Mouse (Mus musculus) heart, embryonic 14.5 days (tissue): ENCODE data around the gene Pfn3. TPM values are rescaled to one million over a fixed set of nuclear protein-coding genes. Genes with fewer than 3 reads are reported as not detected.

Experiments
- ATAC-seq: fragments of 200-750 bp; cut with Nextera tagmentation; 2 replicates; pipeline ENCODE4 v1.8.0; 2017; ENCODE audit warnings: low read depth, moderate TSS enrichment; ENCODE audit not compliant: insufficient number of reproducible peaks, insufficient read depth, low FRiP score
- H3K27ac ChIP-seq, 2 experiments: fragments of 200-500 bp in 1 of 2; fragments of 300-500 bp in 1 of 2; sonication (generic) in 1 of 2; replicated peaks in 1 of 2; 2 replicates each; pipeline ENCODE4 v1.5.1; 2012 to 2014; ENCODE audit warnings: low read depth in 2 of 2, low read length in 2 of 2, control low read depth in 1 of 2, mild to moderate bottlenecking in 1 of 2, mixed read lengths in 1 of 2; ENCODE audit not compliant: control insufficient read depth in 1 of 2, insufficient read depth in 1 of 2
- H3K27me3 ChIP-seq: fragments of 300-500 bp; sonication (generic); 2 replicates; pipeline ENCODE4 v1.6.1; 2014; ENCODE audit warnings: mild to moderate bottlenecking, low read length, control low read depth; ENCODE audit not compliant: control insufficient read depth, insufficient read depth
- H3K36me3 ChIP-seq: fragments of 300-500 bp; sonication (generic); 2 replicates; pipeline ENCODE4 v1.6.1; 2014; ENCODE audit warnings: mild to moderate bottlenecking, control low read depth, low read length, mixed read lengths; ENCODE audit not compliant: control insufficient read depth, insufficient read depth
- H3K4me1 ChIP-seq, 2 experiments: fragments of 200-500 bp in 1 of 2; fragments of 300-500 bp in 1 of 2; sonication (generic) in 1 of 2; 2 replicates each; pipeline ENCODE4 v1.6.1; 2012 to 2014; ENCODE audit warnings: low read length in 2 of 2, control low read depth in 1 of 2, mixed read lengths in 1 of 2; ENCODE audit not compliant: control insufficient read depth in 2 of 2, insufficient read depth in 2 of 2
- H3K4me2 ChIP-seq: fragments of 300-500 bp; sonication (generic); 2 replicates; pipeline ENCODE4 v1.6.1; 2014; ENCODE audit warnings: mild to moderate bottlenecking, low read length
- H3K4me3 ChIP-seq, 2 experiments: fragments of 200-500 bp in 1 of 2; fragments of 300-500 bp in 1 of 2; sonication (generic) in 1 of 2; 2 replicates each; pipeline ENCODE4 v1.5.1; 2012 to 2014; ENCODE audit warnings: low read length in 2 of 2, mild to moderate bottlenecking in 2 of 2, control low read depth in 1 of 2, low read depth in 1 of 2, moderate library complexity in 1 of 2; ENCODE audit not compliant: control insufficient read depth in 1 of 2, insufficient read depth in 1 of 2
- H3K9ac ChIP-seq: fragments of 300-500 bp; sonication (generic); 2 replicates; pipeline ENCODE4 v1.6.1; 2014; ENCODE audit warnings: mild to moderate bottlenecking, low read length
- H3K9me3 ChIP-seq: fragments of 300-500 bp; sonication (generic); 2 replicates; pipeline ENCODE4 v1.6.1; 2016; ENCODE audit warnings: low read length, control low read depth; ENCODE audit not compliant: control insufficient read depth
- WGBS: fragments of 180-500 bp; shearing (Covaris S2); extraction: QIAGEN DNeasy Blood & Tissue Kit; methylation state at CpG from one replicate; pipeline ENCODE4 v1.1.7; 2014; 5-methylcytosine and 5-hydroxymethylcytosine counted together
- polyA plus RNA-seq: library from polyadenylated mRNA; unstranded; fragments of >200 nt; fragmentation: Nextera tagmentation; extraction: Ambion mirVana; gene quantifications from 2 replicates; pipeline ENCODE4 v1.2.1, GENCODE M21; 2014

The Pfn3 gene
- polyA plus RNA-seq, 1 experiment from 2014 or later: not detected

DNA sequence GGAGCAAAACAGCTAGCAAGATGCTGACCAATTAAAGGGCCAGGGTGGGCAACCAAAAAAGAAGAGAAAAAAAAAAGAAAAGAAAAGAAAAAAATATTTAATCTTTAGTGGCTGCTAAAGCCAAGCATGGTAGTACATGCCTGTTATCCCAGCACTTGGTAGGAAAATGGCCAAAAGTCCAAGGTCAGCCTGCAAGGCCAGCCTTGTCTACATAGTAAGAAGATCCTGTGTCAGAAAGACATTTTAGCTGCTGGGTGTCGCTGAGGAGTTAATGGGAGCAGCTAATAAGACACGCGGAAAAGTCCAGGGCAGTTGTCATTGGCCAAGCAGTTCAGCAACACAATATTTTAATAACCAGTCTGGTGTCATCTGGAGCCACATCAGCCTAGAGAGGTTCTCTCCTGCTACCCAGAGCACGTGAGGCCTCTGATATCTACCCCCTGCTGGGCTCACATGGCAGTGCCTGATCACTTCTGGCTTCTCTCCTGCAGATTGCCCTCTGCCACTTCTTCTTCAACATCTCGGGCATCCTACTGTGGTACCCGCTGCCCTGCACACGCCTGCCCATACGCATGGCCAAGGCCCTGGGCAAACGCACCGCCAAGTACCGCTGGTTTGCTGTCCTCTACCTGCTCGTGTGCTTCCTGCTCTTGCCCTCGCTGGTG lies 2.3 kb downstream of the Pfn3 start:
- H3K36me3 ChIP-seq: no peaks in the 10 kb centered on the region
- H3K4me3 ChIP-seq: no peak overlapping the region
- peaks cover 67% of the 10 kb centered on the region for H3K27me3 ChIP-seq
- H3K4me1 ChIP-seq: peaks cover 0 to 5% of the 10 kb centered on the region in 2 experiments; a peak in 1 of 4 replicates
- no peak overlapping the region for H3K4me2 ChIP-seq
- WGBS: 78% methylated on average over 13 of the region's 13 CpGs
- ATAC-seq: no peak
- no peaks in the 10 kb centered on the region for H3K9me3 ChIP-seq
- no peak overlapping the region for H3K27ac ChIP-seq
- no peak overlapping the region for H3K9ac ChIP-seq

DNA sequence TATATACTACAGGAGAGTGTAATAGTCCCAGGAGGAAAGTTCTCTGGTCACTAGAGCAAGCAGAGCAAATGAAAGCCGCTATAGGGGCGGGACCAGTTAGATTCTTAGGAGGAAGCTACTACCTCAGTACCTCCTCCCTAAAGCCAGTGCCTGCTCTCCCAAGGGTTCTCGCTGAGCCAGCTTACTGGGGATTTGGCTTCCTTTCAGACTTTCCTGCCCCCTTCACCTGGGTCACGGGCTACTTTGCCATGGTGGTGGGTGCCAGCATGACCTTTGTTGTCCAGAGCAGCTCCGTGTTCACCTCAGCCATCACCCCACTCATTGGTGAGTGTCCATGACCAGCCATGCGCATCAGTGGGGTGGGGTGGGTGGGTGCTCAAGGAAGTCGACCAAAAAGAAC lies 3.2 kb downstream of the Pfn3 start:
- WGBS: 62% methylated on average over 7 of the region's 7 CpGs
- Histone ChIP-seq H3K4me2 (no peak overlapping the region), H3K36me3 (no peaks in the 10 kb centered on the region), H3K4me1 (peaks cover 0 to 5% of the 10 kb centered on the region in 2 experiments; a peak in 1 of 4 replicates), H3K27me3 (peaks cover 61% of the 10 kb centered on the region), H3K9me3 (no peaks in the 10 kb centered on the region), H3K4me3 (no peak overlapping the region), H3K9ac (no peak overlapping the region), H3K27ac (no peak overlapping the region)
- ATAC-seq: no peak

DNA sequence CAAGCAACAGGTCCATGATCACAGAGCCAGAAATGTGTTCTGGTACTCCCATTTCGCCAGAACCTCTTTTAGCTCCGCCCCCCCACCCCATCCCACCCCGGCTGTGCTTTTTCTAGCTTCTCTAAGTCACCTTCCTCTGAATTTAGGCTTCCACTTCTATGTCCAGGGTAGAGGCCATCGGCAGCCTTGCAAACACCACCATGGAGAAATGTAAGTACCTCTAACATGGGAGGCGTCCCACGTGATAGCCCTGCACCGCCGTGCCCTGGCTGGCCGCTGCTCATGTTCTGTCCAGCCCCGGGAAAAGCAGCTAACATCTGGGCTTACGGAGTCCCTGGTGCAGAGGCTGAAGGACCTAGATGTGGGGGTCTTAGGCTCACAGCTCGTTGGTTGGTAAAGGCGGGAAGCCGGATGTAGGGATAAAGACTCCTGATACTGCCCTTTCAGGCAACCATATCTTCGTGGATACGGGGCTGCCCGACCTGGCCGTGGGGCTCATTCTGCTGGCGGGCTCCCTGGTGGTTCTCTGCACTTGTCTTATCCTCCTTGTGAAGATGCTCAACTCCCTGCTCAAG lies 6.4 kb downstream of the Pfn3 start:
- no peaks in the 10 kb centered on the region for H3K4me1 ChIP-seq
- H3K4me2 ChIP-seq: no peak overlapping the region
- no peaks in the 10 kb centered on the region for H3K9me3 ChIP-seq
- 75% methylated on average over 19 of the region's 19 CpGs for WGBS
- H3K27ac ChIP-seq: no peak overlapping the region
- no peaks in the 10 kb centered on the region for H3K36me3 ChIP-seq
- no peak for ATAC-seq
- H3K4me3 ChIP-seq: no peak overlapping the region
- H3K27me3 ChIP-seq: peaks cover 53% of the 10 kb centered on the region
- no peak overlapping the region for H3K9ac ChIP-seq

DNA sequence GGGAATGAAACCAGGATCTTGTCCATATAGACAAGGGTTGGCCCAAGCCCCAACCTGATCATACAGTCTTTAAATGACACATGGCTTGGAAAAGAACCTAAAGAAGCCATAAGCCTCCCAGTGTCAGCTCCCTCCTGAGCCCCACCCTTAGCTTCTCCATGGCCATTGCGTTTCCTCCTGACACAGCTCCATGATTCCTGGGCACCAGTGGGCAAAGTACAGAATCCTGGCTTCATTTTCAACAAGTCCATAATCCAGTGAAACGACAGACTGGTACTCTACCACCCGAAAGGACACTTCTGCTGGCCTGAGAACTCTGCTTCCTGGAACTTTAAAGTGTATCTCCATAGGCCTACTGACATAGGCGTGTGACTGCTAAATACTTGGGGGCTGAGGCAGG lies 7.7 kb downstream of the Pfn3 start:
- Histone ChIP-seq H3K36me3 (no peaks in the 10 kb centered on the region), H3K27me3 (peaks cover 46% of the 10 kb centered on the region), H3K4me2 (no peak overlapping the region), H3K4me1 (no peaks in the 10 kb centered on the region), H3K9ac (no peak overlapping the region), H3K9me3 (no peaks in the 10 kb centered on the region), H3K27ac (no peak overlapping the region), H3K4me3 (no peak overlapping the region)
- no peak for ATAC-seq
- 76% methylated on average over 4 of the region's 4 CpGs for WGBS

DNA sequence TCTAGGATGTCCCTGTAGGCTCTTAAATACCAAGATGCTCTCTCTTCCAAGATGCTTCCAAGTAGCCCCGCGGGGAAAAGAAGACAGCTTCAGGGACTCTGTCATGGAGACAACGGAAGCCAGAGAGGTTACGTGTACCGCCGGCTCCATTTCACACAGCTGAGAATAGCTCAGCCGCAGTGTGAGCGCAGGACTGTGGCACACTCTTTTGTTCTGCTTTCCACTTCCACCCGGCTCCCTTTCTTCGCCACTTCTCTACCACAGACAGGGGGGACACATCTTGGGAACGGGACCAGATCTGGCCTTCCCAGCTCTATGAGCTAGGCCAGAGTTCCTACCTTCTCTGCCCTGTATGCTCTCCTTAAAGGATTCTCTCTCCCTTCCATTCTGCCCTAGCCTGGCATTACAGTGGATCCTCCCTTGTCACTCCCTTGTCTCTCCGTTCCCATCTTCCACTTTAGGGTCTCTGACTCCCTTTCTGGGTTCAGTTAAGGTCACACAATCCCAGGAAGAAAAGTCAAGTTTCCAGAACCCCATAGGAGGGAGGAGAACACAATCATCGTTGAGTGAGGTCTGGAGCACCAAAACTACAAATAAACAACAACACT lies 9.1 kb downstream of the Pfn3 start:
- no peak overlapping the region for H3K27ac ChIP-seq
- H3K4me2 ChIP-seq: no peak overlapping the region
- no peaks in the 10 kb centered on the region for H3K4me1 ChIP-seq
- WGBS: 59% methylated on average over 13 of the region's 13 CpGs
- no peak overlapping the region for H3K9ac ChIP-seq
- H3K4me3 ChIP-seq: no peak overlapping the region
- H3K9me3 ChIP-seq: no peaks in the 10 kb centered on the region
- peaks cover 43% of the 10 kb centered on the region for H3K27me3 ChIP-seq
- H3K36me3 ChIP-seq: no peaks in the 10 kb centered on the region
- no peak for ATAC-seq

DNA sequence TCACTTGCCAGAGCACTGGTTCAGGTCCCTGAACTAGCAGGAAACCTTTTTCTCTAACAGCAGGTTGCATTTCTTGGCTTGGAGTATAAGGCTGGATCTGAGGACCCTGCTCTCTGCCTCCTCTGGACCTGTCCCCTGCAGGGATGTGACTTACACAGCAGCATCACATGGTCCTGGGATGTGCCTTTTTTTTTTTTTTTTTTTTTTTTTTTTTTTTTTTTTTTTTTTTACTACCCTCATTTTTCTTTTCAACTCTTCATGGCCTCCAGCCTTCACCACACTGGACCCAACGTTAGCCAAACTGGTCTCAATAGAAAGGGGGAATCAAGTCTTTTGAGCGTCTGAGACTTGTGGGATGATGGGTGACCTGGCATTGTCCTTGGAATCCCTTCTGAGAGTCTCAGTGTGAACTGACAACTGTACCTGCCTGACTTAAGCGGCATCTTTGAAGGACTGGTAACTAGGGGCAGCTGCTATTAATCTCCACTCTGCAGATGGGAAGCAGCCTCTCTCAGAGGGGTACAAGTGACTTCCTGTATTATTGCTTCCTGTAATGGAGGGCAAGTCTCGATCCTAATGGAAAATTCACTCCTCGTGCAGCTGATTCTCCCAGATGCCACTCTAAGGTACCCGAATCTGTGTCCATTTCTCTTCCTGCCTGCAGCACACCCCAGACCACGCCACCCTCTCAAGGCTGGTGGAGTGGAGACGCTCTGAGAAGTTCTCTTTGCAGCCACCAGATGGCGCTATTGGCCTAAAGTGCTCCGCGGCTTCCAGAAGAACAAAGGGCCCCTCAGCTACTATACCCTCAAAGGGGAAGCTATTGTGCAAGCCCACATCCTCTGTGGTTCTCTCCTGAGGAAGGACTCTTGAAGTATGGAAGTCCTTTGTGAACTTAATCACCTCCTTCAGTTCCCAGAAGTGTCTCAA lies 9.9 kb downstream of the Pfn3 start:
- no peaks in the 10 kb centered on the region for H3K36me3 ChIP-seq
- WGBS: 13% methylated on average over 11 of the region's 11 CpGs
- H3K9ac ChIP-seq: no peak overlapping the region
- H3K4me1 ChIP-seq: no peaks in the 10 kb centered on the region
- H3K27ac ChIP-seq: no peak overlapping the region
- no peak overlapping the region for H3K4me2 ChIP-seq
- H3K4me3 ChIP-seq: no peak overlapping the region
- ATAC-seq: no peak; the same call in 1 of the 2 replicates
- no peaks in the 10 kb centered on the region for H3K9me3 ChIP-seq
- peaks cover 50% of the 10 kb centered on the region for H3K27me3 ChIP-seq
